Mouse (Mus musculus) kidney, adult 2 months (tissue): ENCODE measurements at regions not wholly inside any gene's neighbourhood (a gene's known extent, or its start where the extent isn't known, plus 50 kb on each side); places are given as distances from the start of the nearest gene placed in this dataset.

ENCODE experiments used
- DNase-seq: peaks from one replicate; pipeline ENCODE4 v3.0.0; 2021
- H3K27ac ChIP-seq: fragments of 200-500 bp; 2 replicates; pipeline ENCODE4 v1.5.1; 2012; ENCODE audit warnings: low read depth, low read length, control low read depth, inconsistent platforms; ENCODE audit not compliant: insufficient read depth
- H3K27me3 ChIP-seq: fragments of 200-500 bp; replicated peaks from 2 replicates; pipeline ENCODE4 v1.6.1; 2012; ENCODE audit warnings: mild to moderate bottlenecking, moderate library complexity, low read length, inconsistent platforms; ENCODE audit not compliant: control insufficient read depth, insufficient read depth
- H3K36me3 ChIP-seq: fragments of 200-500 bp; 2 replicates; pipeline ENCODE4 v1.6.1; 2012; ENCODE audit warnings: mild to moderate bottlenecking, moderate library complexity, low read length, inconsistent platforms; ENCODE audit not compliant: control insufficient read depth, insufficient read depth
- H3K4me1 ChIP-seq: fragments of 200-500 bp; 2 replicates; pipeline ENCODE4 v1.6.1; 2011; ENCODE audit warnings: low read length; ENCODE audit not compliant: control insufficient read depth, insufficient read depth
- H3K4me3 ChIP-seq: fragments of 200-500 bp; 2 replicates; pipeline ENCODE4 v1.5.1; 2011; ENCODE audit warnings: mild to moderate bottlenecking, low read depth, low read length, control low read depth; ENCODE audit not compliant: insufficient read depth
- CTCF ChIP-seq: fragments of 200-500 bp; conservative IDR thresholded peaks from 2 replicates; pipeline ENCODE4 v1.5.1; 2011; ENCODE audit warnings: low read depth, mild to moderate bottlenecking, control low read depth, low read length, moderate library complexity, mixed read lengths; ENCODE audit not compliant: insufficient read depth, insufficient read length
- POLR2A ChIP-seq: fragments of 200-500 bp; IDR thresholded peaks from one replicate; pipeline ENCODE4 v1.6.1; 2011; ENCODE audit warnings: low read depth, low read length, control low read depth
- whole genome bisulfite sequencing: fragments of 180-500 bp; shearing (Covaris S2); methylation state at CpG from one replicate; pipeline ENCODE4 v1.1.7; 2018; 5-methylcytosine and 5-hydroxymethylcytosine counted together

GRCm38 (mm10) chr13:80188734-80189133 is 694.5 kb upstream of the Arrdc3 start:
- Histone ChIP-seq H3K27me3 (no peaks in the 10 kb centered on the region), H3K36me3 (no peaks in the 10 kb centered on the region), H3K27ac (no peak overlapping the region), H3K4me1 (no peaks in the 10 kb centered on the region), H3K4me3 (no peak overlapping the region)
- no peak for DNase-seq
- 77% methylated on average over 2 of the region's 2 CpGs for WGBS
- TF ChIP-seq CTCF (no peak), POLR2A (no peak)

- Histone ChIP-seq H3K27me3 (no peaks in the 10 kb centered on the region), H3K36me3 (no peaks in the 10 kb centered on the region), H3K4me1 (no peaks in the 10 kb centered on the region), H3K4me3 (no peak overlapping the region), H3K27ac (no peak overlapping the region)
- 49% methylated on average over 5 of the region's 5 CpGs for WGBS
- TF ChIP-seq CTCF = no peak
- no peak for DNase-seq
Observed at GRCm38 (mm10) chr13:80195065-80195605, 688.0 kb upstream of the Arrdc3 start.

- H3K4me1 ChIP-seq = no peaks in the 10 kb centered on the region
- no peaks in the 10 kb centered on the region for H3K36me3 ChIP-seq
- WGBS = 61% methylated on average over 1 of the region's 1 CpGs
- no peak for DNase-seq
- H3K27ac ChIP-seq = no peak overlapping the region
- TF ChIP-seq CTCF (no peak), POLR2A (no peak)
- H3K27me3 ChIP-seq = no peaks in the 10 kb centered on the region
- H3K4me3 ChIP-seq = no peak overlapping the region
Observed at GRCm38 (mm10) chr13:80224110-80224509, 659.1 kb upstream of the Arrdc3 start.

- H3K4me3 ChIP-seq = no peak overlapping the region
- no peak for TF ChIP-seq POLR2A
- TF ChIP-seq CTCF = no peak
- no peaks in the 10 kb centered on the region for H3K36me3 ChIP-seq
- H3K4me1 ChIP-seq = no peaks in the 10 kb centered on the region
- no peak overlapping the region for H3K27ac ChIP-seq
- no peaks in the 10 kb centered on the region for H3K27me3 ChIP-seq
- DNase-seq = no peak
Observed at GRCm38 (mm10) chr13:80231381-80231780, 651.8 kb upstream of the Arrdc3 start.

- no peaks in the 10 kb centered on the region for H3K36me3 ChIP-seq
- no peak for DNase-seq
- H3K27me3 ChIP-seq = no peaks in the 10 kb centered on the region
- H3K4me3 ChIP-seq = no peak overlapping the region
- no peaks in the 10 kb centered on the region for H3K4me1 ChIP-seq
- H3K27ac ChIP-seq = no peak overlapping the region
- WGBS = 76% methylated on average over 5 of the region's 5 CpGs
- no peak for TF ChIP-seq CTCF
Observed at GRCm38 (mm10) chr13:80235254-80236032, 647.7 kb upstream of the Arrdc3 start.

- no peaks in the 10 kb centered on the region for H3K27me3 ChIP-seq
- no peaks in the 10 kb centered on the region; the same call in 1 of the 2 replicates for H3K4me1 ChIP-seq
- TF ChIP-seq CTCF (no peak), POLR2A (no peak)
- peak; percentile 69 for DNase-seq
- H3K27ac ChIP-seq = no peak overlapping the region
- 54% methylated on average over 2 of the region's 2 CpGs for WGBS
- H3K4me3 ChIP-seq = no peak overlapping the region
- no peaks in the 10 kb centered on the region for H3K36me3 ChIP-seq
Observed at GRCm38 (mm10) chr13:80262826-80263225, 620.4 kb upstream of the Arrdc3 start.

GRCm38 (mm10) chr13:80267131-80267530 is 616.1 kb upstream of the Arrdc3 start:
- Histone ChIP-seq H3K27ac (no peak overlapping the region), H3K4me3 (no peak overlapping the region), H3K27me3 (no peaks in the 10 kb centered on the region), H3K36me3 (no peaks in the 10 kb centered on the region), H3K4me1 (no peaks in the 10 kb centered on the region; the same call in 1 of the 2 replicates)
- WGBS = 84% methylated on average over 4 of the region's 4 CpGs
- TF ChIP-seq CTCF (no peak), POLR2A (no peak)
- DNase-seq = no peak
